16 mouse cellular contexts compared by ENCODE assay signal in genomic region chr10:23430376-23430775, GRCm38 (mm10).
"Had no signal": no experiment of that assay in that cellular context is flagged by ENCODE, and none has a peak within 500 bp of the region (broad histone marks: within the 10 kb centered on the region; RNA-seq: fewer than 3 reads in every experiment).

No protein-coding gene starts in this region.

- H3K4me1 ChIP-seq: midbrain, embryonic 10.5 days; midbrain, embryonic 12.5 days; neural tube, embryonic 13.5 days; neural tube, embryonic 15.5 days; stomach, embryonic 15.5 days had no signal

- H3K27me3 ChIP-seq: midbrain, embryonic 12.5 days; neural tube, embryonic 13.5 days; neural tube, embryonic 15.5 days; stomach, embryonic 15.5 days had no signal

- H3K4me3 ChIP-seq: midbrain, embryonic 10.5 days; midbrain, embryonic 12.5 days; myocyte; neural tube, embryonic 13.5 days; neural tube, embryonic 15.5 days; stomach, embryonic 15.5 days had no signal

- H3K27ac ChIP-seq: midbrain, embryonic 10.5 days; midbrain, embryonic 12.5 days; neural tube, embryonic 13.5 days; neural tube, embryonic 15.5 days; stomach, embryonic 15.5 days; stomach, postnatal 0 days had no signal

- DNase-seq: liver, postnatal 0 days; lung, embryonic 14.5 days; lung, postnatal 10 days; lung, postnatal 4 days; right cerebral cortex, postnatal 14 days; thymus, adult 2 months; thymus, postnatal 25 days; thymus, postnatal 4 days had no signal

- H3K36me3 ChIP-seq: midbrain, embryonic 10.5 days; midbrain, embryonic 12.5 days; neural tube, embryonic 13.5 days; neural tube, embryonic 15.5 days; stomach, embryonic 15.5 days had no signal

- H3K9me3 ChIP-seq: midbrain, embryonic 10.5 days; midbrain, embryonic 12.5 days; neural tube, embryonic 13.5 days; neural tube, embryonic 15.5 days; stomach, embryonic 15.5 days had no signal

- H3K4me2 ChIP-seq: lung, embryonic 14.5 days; midbrain, embryonic 12.5 days; neural tube, embryonic 13.5 days; neural tube, embryonic 15.5 days; stomach, embryonic 15.5 days had no signal

- ATAC-seq: liver, postnatal 0 days; midbrain, embryonic 16.5 days had no signal

- H3K9ac ChIP-seq: liver, postnatal 0 days; lung, embryonic 14.5 days; midbrain, embryonic 12.5 days; neural tube, embryonic 13.5 days; neural tube, embryonic 15.5 days; stomach, embryonic 15.5 days had no signal
